Mouse (Mus musculus) liver, embryonic 14.5 days (tissue): Measurements from ENCODE around the gene Zar1.

Experiments
- CTCF ChIP-seq: IDR thresholded peaks from 2 replicates; pipeline ENCODE4 v1.5.1; 2016; ENCODE audit warnings: antibody characterized with exemption, low read depth, control low read depth
- EP300 ChIP-seq: IDR thresholded peaks from 2 replicates; pipeline ENCODE4 v1.6.1; 2016; ENCODE audit warnings: antibody characterized with exemption, low read depth

- TF ChIP-seq EP300 (no peak), CTCF (peak; percentile 64)
Measured at GRCm38 (mm10) chr5:72601006-72601405, 20.0 kb upstream of the Zar1 start.
